Comparison of ENCODE assay signal across 19 mouse cellular contexts in genomic region chr5:134597711-134598110, GRCm38 (mm10). TPM values are rescaled to one million over a fixed set of nuclear protein-coding genes. Genes with fewer than 3 reads are reported as not detected.
DNase-seq lines count a peak whose midpoint lies in the region; ATAC-seq and TF ChIP-seq lines count a peak whose summit lies in the region.
"Had no signal": no experiment of that assay in that cellular context is flagged by ENCODE, and none has a peak within 500 bp of the region (broad histone marks: within the 10 kb centered on the region; RNA-seq: fewer than 3 reads in every experiment).

No protein-coding gene starts in this region.

- H3K27me3 ChIP-seq in intestine, postnatal 0 days (replicated peaks; ENCODE audit: control insufficient read depth, insufficient read depth, low read length), result no peaks in the 10 kb centered on the region
- H3K27me3 ChIP-seq: intestine, embryonic 15.5 days; megakaryocyte, embryonic 14.5 days; neural tube, embryonic 15.5 days had no signal

- TF ChIP-seq CTCF in cortical plate, adult 2 months (IDR thresholded peaks at IDR 0.05; ENCODE audit: extremely low read depth, insufficient read depth, low read length), result no peak
- no peak for TF ChIP-seq CTCF in intestine, postnatal 0 days (IDR thresholded peaks at IDR 0.05; ENCODE audit: low read depth)

- no peak for ATAC-seq in intestine, postnatal 0 days
- ATAC-seq: intestine, embryonic 15.5 days had no signal

- no peak overlapping the region for H3K9ac ChIP-seq in intestine, postnatal 0 days (ENCODE audit: low read depth, low read length)
- H3K9ac ChIP-seq: intestine, embryonic 15.5 days; neural tube, embryonic 15.5 days had no signal

- H3K4me2 ChIP-seq in intestine, postnatal 0 days (replicated peaks; ENCODE audit: low read depth), result no peak overlapping the region
- H3K4me2 ChIP-seq: intestine, embryonic 15.5 days; liver, embryonic 11.5 days; neural tube, embryonic 15.5 days had no signal

- H3K27ac ChIP-seq in cortical plate, adult 2 months (ENCODE audit: insufficient read depth, low read length), result 0 out of 2 replicates have a peak overlapping the region, but pooled peaks have one; percentile 11
- no peak overlapping the region for H3K27ac ChIP-seq in intestine, postnatal 0 days (ENCODE audit: low read depth, low read length)
- H3K27ac ChIP-seq: intestine, embryonic 15.5 days; neural tube, embryonic 15.5 days had no signal

- DNase-seq in cerebellum, postnatal 10 days, result peak; percentile 69 to 81
- no peak for DNase-seq in cerebellum, adult 11 months
- peak; percentile 62 for DNase-seq in kidney, postnatal 10 days
- no peak for DNase-seq in kidney, adult 9 months
- peak; percentile 61 to 62 for DNase-seq in heart, postnatal 14 days
- DNase-seq in retina, postnatal 1 day, result no peak
- DNase-seq: kidney, postnatal 14 days; right cerebral cortex, adult 18-20 months; thymus, postnatal 25 days had no signal

- intact Hi-C loops in heart, postnatal 14 days (cut with DNase I), result no loop called here

- 89% methylated on average over 10 of the region's 10 CpGs for WGBS in intestine, postnatal 0 days

- no peaks in the 10 kb centered on the region for H3K4me1 ChIP-seq in cortical plate, adult 2 months (ENCODE audit: control insufficient read depth, insufficient read depth, low read length)
- H3K4me1 ChIP-seq in intestine, postnatal 0 days (replicated peaks; ENCODE audit: control insufficient read depth, insufficient read depth, low read length), result no peaks in the 10 kb centered on the region
- H3K4me1 ChIP-seq: intestine, embryonic 15.5 days; neural tube, embryonic 15.5 days had no signal

- no peak overlapping the region for H3K4me3 ChIP-seq in cortical plate, adult 2 months (ENCODE audit: insufficient read depth, low read length)
- no peak overlapping the region for H3K4me3 ChIP-seq in intestine, postnatal 0 days (ENCODE audit: low read depth, low read length)
- H3K4me3 ChIP-seq: erythroblast, embryonic 14.5 days; intestine, embryonic 15.5 days; megakaryocyte, embryonic 14.5 days; neural tube, embryonic 15.5 days had no signal

- no peak for TF ChIP-seq POLR2A in cortical plate, adult 2 months (IDR thresholded peaks at IDR 0.05; ENCODE audit: extremely low read depth, insufficient read depth, low read length)

- H3K9me3 ChIP-seq in intestine, postnatal 0 days (ENCODE audit: control insufficient read depth), result no peaks in the 10 kb centered on the region
- H3K9me3 ChIP-seq: intestine, embryonic 15.5 days; megakaryocyte, embryonic 14.5 days; neural tube, embryonic 15.5 days had no signal

- peaks cover 55% of the 10 kb centered on the region for H3K36me3 ChIP-seq in intestine, postnatal 0 days (ENCODE audit: control insufficient read depth, insufficient read depth)

RNA-seq across cellular contexts. Expression of gene Rfc2, which starts 16.5 kb away (rescaled TPM):
- polyA plus RNA-seq in cortical plate, adult 2 months (2012; rRNA removed), result 124 and 128 TPM in 2 replicates
- total RNA-seq in heart, postnatal 14 days (2021), result 10 to 100 TPM; 26.5 to 28.3 TPM
- polyA plus RNA-seq in intestine, postnatal 0 days (2015; fragmentation: Nextera tagmentation; extraction: Ambion mirVana), result 88.6 and 93.2 TPM in 2 replicates

RNA-seq across cellular contexts. Expression of gene Lat2, which starts 17.1 kb away (rescaled TPM):
- polyA plus RNA-seq in cortical plate, adult 2 months (2012; rRNA removed), result 4.9 and 5.4 TPM in 2 replicates
- 1 to 10 TPM; 3.0 to 3.3 TPM for total RNA-seq in heart, postnatal 14 days (2021)
- 1.3 and 1.4 TPM in 2 replicates for polyA plus RNA-seq in intestine, postnatal 0 days (2015; fragmentation: Nextera tagmentation; extraction: Ambion mirVana)

RNA-seq across cellular contexts. Expression of gene Syna, which starts 37.7 kb away (rescaled TPM):
- polyA plus RNA-seq in cortical plate, adult 2 months (2012; rRNA removed), result 0.06 and 0.49 TPM in 2 replicates
- total RNA-seq in heart, postnatal 14 days (2021), result not detected
- polyA plus RNA-seq in intestine, postnatal 0 days (2015; fragmentation: Nextera tagmentation; extraction: Ambion mirVana), result 0.13 and 0.25 TPM in 2 replicates
- total RNA-seq: granulocyte monocyte progenitor cell, adult 5-6 weeks had no signal
- polyA plus RNA-seq: erythroblast, embryonic 14.5 days; hindbrain, embryonic 11.5 days; liver, embryonic 11.5 days; stomach, embryonic 14.5 days had no signal

RNA-seq across cellular contexts. Expression of gene Eif4h, which starts 41.6 kb away (rescaled TPM):
- polyA plus RNA-seq in cortical plate, adult 2 months (2012; rRNA removed), result 360 and 369 TPM in 2 replicates
- total RNA-seq in heart, postnatal 14 days (2021), result 100 to 1,000 TPM; 165 to 170 TPM
- polyA plus RNA-seq in intestine, postnatal 0 days (2015; fragmentation: Nextera tagmentation; extraction: Ambion mirVana), result 217 and 232 TPM in 2 replicates

RNA-seq across cellular contexts. Expression of gene Clip2, which starts 45.5 kb away (rescaled TPM):
- 74.1 and 77.0 TPM in 2 replicates for polyA plus RNA-seq in cortical plate, adult 2 months (2012; rRNA removed)
- total RNA-seq in heart, postnatal 14 days (2021), result 10 to 100 TPM; 10.2 to 10.3 TPM
- polyA plus RNA-seq in intestine, postnatal 0 days (2015; fragmentation: Nextera tagmentation; extraction: Ambion mirVana), result 2.6 and 3.1 TPM in 2 replicates

Comparison
In these comparisons a context has a peak if more than half of its experiments do, and no peak if none do; other contexts are left out.
1. DNase-seq: peak in cerebellum, postnatal 10 days (2 of 2), kidney, postnatal 10 days (single experiment) and heart, postnatal 14 days (2 of 2); none in cerebellum, adult 11 months (single experiment), kidney, adult 9 months (single experiment) and retina, postnatal 1 day (single experiment).